Mouse (Mus musculus) heart, adult 10 weeks (tissue): Measurements from ENCODE around the gene Tmem215. TPM values are rescaled to one million over a fixed set of nuclear protein-coding genes. Genes with fewer than 3 reads are reported as not detected.

ENCODE experiments used
- polyA plus RNA-seq: library from polyadenylated mRNA; stranded (reverse); fragments of 350-450 nt; fragmentation: Illumina TruSeq; extraction: RNeasy Lipid Tissue Mini Kit (QIAGEN cat#74804); gene quantifications from one replicate; pipeline ENCODE4 v1.2.3, GENCODE M21; 2014; ENCODE audit warnings: low read depth, low replicate concordance

The Tmem215 gene
- 0.18 TPM for polyA plus RNA-seq

GRCm38 (mm10) chr4:40471880-40472279, at the start of gene Tmem215:
Tmem215 (plus strand) TSS chr4:40472180.

Other genes starting within 250 kb of the Tmem215 start
- gene Ddx58, start 232.4 kb upstream of the Tmem215 start, polyA plus RNA-seq: 11.0 TPM
- 15.7 TPM for gene Smim27, start 202.6 kb upstream of the Tmem215 start, polyA plus RNA-seq
- gene Topors, start 202.3 kb upstream of the Tmem215 start, polyA plus RNA-seq: 10.5 TPM
- gene Ndufb6, start 192.8 kb upstream of the Tmem215 start, polyA plus RNA-seq: 471 TPM
- 18.2 TPM for gene Aptx, start 231.0 kb downstream of the Tmem215 start, polyA plus RNA-seq
- 116 TPM for gene Dnaja1, start 250.0 kb downstream of the Tmem215 start, polyA plus RNA-seq